Mouse (Mus musculus): ENCODE results near the gene Rasl10b. TPM values are rescaled to one million over a fixed set of nuclear protein-coding genes. Genes with fewer than 3 reads are reported as not detected.
A peak's percentile ranks its signal among the peaks of the same experiment; 100 is the strongest.

Rasl10b gene
- polyA plus RNA-seq (2016; fragmentation: Nextera tagmentation; extraction: Ambion mirVana): 6.3 and 6.9 TPM in 2 replicates

GRCm38 (mm10) chr11:83409087-83409754 is at the start of gene Rasl10b:
Gene Rasl10b, plus strand, starts transcription at chr11:83409137.
- Histone ChIP-seq H3K9ac (peak within 1 kb of the TSS; percentile 85), H3K4me2 (replicated peaks) (peak within 1 kb of the TSS; percentile 93), H3K9me3 (no peaks in the 10 kb centered on the region), H3K4me3 (peak within 1 kb of the TSS; percentile 73), H3K27ac (no peak within 1 kb of the TSS), H3K4me1 (peaks cover 6% of the 10 kb centered on the region; the same call in 1 of the 2 replicates), H3K36me3 (no peaks in the 10 kb centered on the region), H3K27me3 (peaks cover 9% of the 10 kb centered on the region; the same call in 1 of the 2 replicates)
- WGBS: 2% methylated on average over 23 of the region's 44 CpGs
- 0 out of 2 replicates have a peak, but pooled peaks have one; percentile 35 for ATAC-seq (ENCODE audit: insufficient number of reproducible peaks, insufficient read depth, low FRiP score, low TSS enrichment)

DNA sequence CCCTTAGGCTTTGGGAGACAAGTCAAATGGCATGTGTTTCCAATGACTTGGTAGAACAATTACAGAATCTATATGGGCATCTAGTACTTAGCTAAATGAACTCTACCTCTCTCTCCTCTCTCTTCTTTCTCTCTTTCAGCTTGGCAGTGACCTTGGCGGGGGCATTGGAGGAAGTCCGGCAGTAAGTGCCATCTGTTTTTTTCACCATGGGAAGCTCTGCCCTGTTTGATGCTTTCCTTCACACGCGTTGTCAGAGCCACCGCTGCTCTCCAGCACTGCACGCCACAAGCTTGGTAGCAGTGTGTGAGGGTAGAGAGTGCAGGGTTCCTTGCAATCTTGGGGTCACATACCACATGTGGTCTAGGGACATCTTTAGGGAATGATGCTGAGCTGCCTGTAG is 44.3 kb upstream of the Rasl10b start:
- H3K27ac ChIP-seq: no peak overlapping the region
- H3K4me1 ChIP-seq: no peaks in the 10 kb centered on the region
- peaks cover 41% of the 10 kb centered on the region for H3K36me3 ChIP-seq
- 93% methylated on average over 6 of the region's 6 CpGs for WGBS
- no peak overlapping the region for H3K4me3 ChIP-seq
- no peaks in the 10 kb centered on the region for H3K9me3 ChIP-seq
- ATAC-seq (ENCODE audit: insufficient number of reproducible peaks, insufficient read depth, low FRiP score, low TSS enrichment): no peak
- no peak overlapping the region for H3K9ac ChIP-seq
- no peaks in the 10 kb centered on the region for H3K27me3 ChIP-seq
- H3K4me2 ChIP-seq (replicated peaks): no peak overlapping the region

DNA sequence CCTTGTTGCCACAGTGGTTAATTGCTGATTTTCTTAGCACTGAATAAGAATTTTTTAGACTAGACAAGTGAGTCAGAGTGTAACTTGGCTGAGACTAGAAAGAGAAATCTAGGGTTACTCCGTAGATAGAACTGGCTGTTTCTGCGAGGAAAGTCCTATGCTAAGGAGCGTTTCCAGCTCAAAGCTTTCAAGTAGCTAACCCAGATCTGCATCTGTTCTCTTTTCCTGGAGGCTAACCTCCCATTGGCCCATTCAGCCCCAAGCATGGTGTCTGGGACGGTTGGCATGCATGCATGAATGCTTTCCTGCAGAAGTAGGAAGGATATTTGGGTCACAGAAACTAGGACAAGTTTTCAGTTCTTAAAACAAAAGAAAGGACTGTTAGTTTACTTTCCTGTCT is 37.7 kb upstream of the Rasl10b start:
- no peaks in the 10 kb centered on the region for H3K4me1 ChIP-seq
- no peak overlapping the region for H3K9ac ChIP-seq
- no peak overlapping the region for H3K4me2 ChIP-seq (replicated peaks)
- no peaks in the 10 kb centered on the region for H3K9me3 ChIP-seq
- H3K27me3 ChIP-seq: no peaks in the 10 kb centered on the region
- ATAC-seq (ENCODE audit: insufficient number of reproducible peaks, insufficient read depth, low FRiP score, low TSS enrichment): no peak
- no peak overlapping the region for H3K4me3 ChIP-seq
- 91% methylated on average over 4 of the region's 4 CpGs for WGBS
- peaks cover 53% of the 10 kb centered on the region for H3K36me3 ChIP-seq
- H3K27ac ChIP-seq: no peak overlapping the region

DNA sequence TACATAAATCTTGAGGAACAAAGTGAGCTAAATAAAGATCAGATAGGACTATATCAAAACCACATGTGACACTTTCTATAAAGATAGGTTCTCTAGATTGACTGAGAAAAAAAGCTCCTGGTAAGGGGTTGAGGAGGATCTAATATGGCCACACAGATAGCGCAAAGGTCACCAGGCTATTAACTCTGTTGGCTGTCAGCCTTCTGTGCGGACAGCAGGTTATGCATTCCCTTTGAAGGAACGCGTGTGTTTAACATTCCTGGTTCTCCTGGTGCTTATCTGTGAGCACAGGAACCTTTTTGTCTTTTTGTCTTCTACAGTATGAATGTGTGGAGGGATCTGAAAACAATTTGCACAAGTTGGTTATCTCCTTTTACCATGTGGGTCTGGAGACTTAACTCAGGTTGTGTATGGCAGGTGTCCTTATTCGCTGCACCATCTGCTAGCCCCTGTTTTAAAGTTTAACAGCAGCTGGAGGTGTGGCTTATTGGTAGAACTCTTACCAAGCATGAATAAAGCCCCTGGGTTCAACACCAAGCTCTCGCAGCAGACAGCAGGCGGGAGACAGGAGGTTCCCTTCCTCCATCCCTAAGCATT is 29.1 kb upstream of the Rasl10b start:
- WGBS: 85% methylated on average over 7 of the region's 7 CpGs
- H3K4me3 ChIP-seq: no peak overlapping the region
- no peaks in the 10 kb centered on the region for H3K27me3 ChIP-seq
- peaks cover 26% of the 10 kb centered on the region for H3K36me3 ChIP-seq
- H3K4me2 ChIP-seq (replicated peaks): no peak overlapping the region
- ATAC-seq (ENCODE audit: insufficient number of reproducible peaks, insufficient read depth, low FRiP score, low TSS enrichment): no peak
- no peaks in the 10 kb centered on the region for H3K4me1 ChIP-seq
- no peak overlapping the region for H3K9ac ChIP-seq
- no peak overlapping the region for H3K27ac ChIP-seq
- no peaks in the 10 kb centered on the region for H3K9me3 ChIP-seq

DNA sequence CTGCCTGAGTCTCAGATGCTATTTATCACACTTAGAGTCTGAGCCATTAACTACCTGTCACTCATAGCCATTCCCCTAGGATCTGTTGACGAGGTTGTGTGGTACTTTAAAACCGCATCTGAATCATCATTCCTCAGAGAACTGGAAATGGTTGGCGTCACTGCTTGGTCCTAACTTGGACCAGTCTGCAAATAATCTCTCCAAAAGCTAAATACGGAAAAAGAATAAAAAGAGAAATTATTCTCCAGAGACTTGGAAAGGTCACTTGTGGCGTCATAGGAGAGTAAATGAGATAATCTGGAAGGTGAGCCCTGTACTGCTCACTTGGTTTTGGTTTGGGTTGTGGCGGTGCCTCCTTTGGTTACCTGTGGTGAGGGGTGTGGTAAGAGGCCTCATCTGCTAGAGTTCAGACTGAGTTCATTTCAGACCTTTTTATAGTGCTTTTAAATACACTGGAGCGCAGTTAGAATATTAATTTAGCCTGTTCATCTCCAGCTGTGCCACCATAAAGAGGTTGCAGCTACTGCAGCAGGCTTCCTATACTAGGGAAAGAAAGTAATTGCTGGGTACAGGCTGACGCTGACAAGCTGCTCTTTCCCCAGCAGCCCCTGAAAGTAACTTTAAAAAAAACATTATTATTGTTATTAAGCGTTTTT is 25.9 kb upstream of the Rasl10b start:
- no peaks in the 10 kb centered on the region for H3K4me1 ChIP-seq
- no peaks in the 10 kb centered on the region for H3K9me3 ChIP-seq
- no peak overlapping the region for H3K27ac ChIP-seq
- 75% methylated on average over 9 of the region's 9 CpGs for WGBS
- H3K27me3 ChIP-seq: no peaks in the 10 kb centered on the region
- no peak overlapping the region for H3K9ac ChIP-seq
- H3K4me2 ChIP-seq (replicated peaks): no peak overlapping the region
- H3K4me3 ChIP-seq: no peak overlapping the region
- no peak for ATAC-seq (ENCODE audit: insufficient number of reproducible peaks, insufficient read depth, low FRiP score, low TSS enrichment)
- peaks cover 12% of the 10 kb centered on the region for H3K36me3 ChIP-seq

GRCm38 (mm10) chr11:83383532-83383887 is 25.4 kb upstream of the Rasl10b start:
- no peak overlapping the region for H3K4me2 ChIP-seq (replicated peaks)
- no peak for ATAC-seq (ENCODE audit: insufficient number of reproducible peaks, insufficient read depth, low FRiP score, low TSS enrichment)
- H3K9ac ChIP-seq: no peak overlapping the region
- no peak overlapping the region for H3K4me3 ChIP-seq
- WGBS: 79% methylated on average over 1 of the region's 1 CpGs
- H3K36me3 ChIP-seq: peaks cover 16% of the 10 kb centered on the region
- H3K27me3 ChIP-seq: no peaks in the 10 kb centered on the region
- no peak overlapping the region for H3K27ac ChIP-seq
- H3K4me1 ChIP-seq: no peaks in the 10 kb centered on the region
- no peaks in the 10 kb centered on the region for H3K9me3 ChIP-seq

DNA sequence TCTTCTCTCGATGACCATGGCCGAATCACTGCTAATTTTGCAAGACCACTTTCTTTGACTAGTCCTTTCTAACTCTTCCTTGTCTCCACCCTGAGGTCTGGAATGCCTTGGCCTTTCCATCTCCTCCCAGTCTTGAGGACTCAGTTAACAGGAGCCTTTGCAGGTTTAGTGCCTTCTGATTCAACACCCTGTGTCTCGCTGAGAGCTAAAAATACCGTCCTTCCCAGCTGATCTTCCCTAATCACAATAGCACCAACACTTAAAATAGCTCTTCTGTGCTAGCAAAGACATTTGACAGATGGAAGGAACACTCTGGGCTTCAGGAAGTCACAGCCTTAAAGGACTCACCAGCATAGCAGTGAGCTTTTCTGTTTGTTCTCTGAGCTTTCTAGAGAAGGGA is 15.9 kb upstream of the Rasl10b start:
- Histone ChIP-seq H3K9me3 (no peaks in the 10 kb centered on the region), H3K4me1 (no peaks in the 10 kb centered on the region), H3K4me3 (no peak overlapping the region), H3K27ac (no peak overlapping the region), H3K9ac (no peak overlapping the region), H3K27me3 (no peaks in the 10 kb centered on the region), H3K4me2 (replicated peaks) (no peak overlapping the region), H3K36me3 (peaks cover 39% of the 10 kb centered on the region)
- WGBS: 95% methylated on average over 4 of the region's 4 CpGs
- no peak for ATAC-seq (ENCODE audit: insufficient number of reproducible peaks, insufficient read depth, low FRiP score, low TSS enrichment)

- peaks cover 42% of the 10 kb centered on the region for H3K36me3 ChIP-seq
- 43% methylated on average over 6 of the region's 6 CpGs for WGBS
- no peak overlapping the region for H3K27ac ChIP-seq
- H3K4me3 ChIP-seq: no peak overlapping the region
- no peak overlapping the region for H3K9ac ChIP-seq
- H3K9me3 ChIP-seq: no peaks in the 10 kb centered on the region
- H3K27me3 ChIP-seq: no peaks in the 10 kb centered on the region
- no peak for ATAC-seq (ENCODE audit: insufficient number of reproducible peaks, insufficient read depth, low FRiP score, low TSS enrichment)
- H3K4me2 ChIP-seq (replicated peaks): no peak overlapping the region
- no peaks in the 10 kb centered on the region for H3K4me1 ChIP-seq
Observed at GRCm38 (mm10) chr11:83394802-83395439, 14.0 kb upstream of the Rasl10b start.

DNA sequence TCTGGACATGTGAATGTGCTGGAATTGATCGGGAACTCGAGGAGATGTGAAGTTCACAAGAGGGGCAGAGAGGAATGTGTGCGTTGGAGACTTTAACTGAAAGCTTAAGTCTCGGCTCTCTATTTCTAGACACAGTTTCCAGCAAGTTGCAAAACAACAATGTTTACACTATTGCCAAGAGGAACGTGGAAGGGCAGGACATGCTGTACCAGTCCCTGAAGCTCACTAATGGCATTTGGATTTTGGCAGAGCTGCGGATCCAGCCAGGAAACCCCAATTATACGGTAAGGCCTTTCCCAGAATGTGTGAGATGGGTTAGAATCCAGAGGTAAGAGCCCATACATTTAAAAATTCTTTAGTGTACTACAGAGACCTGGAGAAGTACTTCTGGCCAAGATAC is 11.3 kb upstream of the Rasl10b start:
- Histone ChIP-seq H3K27ac (no peak overlapping the region), H3K4me2 (replicated peaks) (no peak overlapping the region), H3K9me3 (no peaks in the 10 kb centered on the region), H3K36me3 (peaks cover 32% of the 10 kb centered on the region), H3K4me1 (no peaks in the 10 kb centered on the region), H3K27me3 (no peaks in the 10 kb centered on the region), H3K4me3 (no peak overlapping the region), H3K9ac (no peak overlapping the region)
- ATAC-seq (ENCODE audit: insufficient number of reproducible peaks, insufficient read depth, low FRiP score, low TSS enrichment): no peak
- WGBS: 91% methylated on average over 7 of the region's 7 CpGs

GRCm38 (mm10) chr11:83398724-83399123 is 10.2 kb upstream of the Rasl10b start:
- H3K36me3 ChIP-seq: peaks cover 35% of the 10 kb centered on the region
- H3K4me1 ChIP-seq: no peaks in the 10 kb centered on the region
- no peak overlapping the region for H3K9ac ChIP-seq
- H3K9me3 ChIP-seq: no peaks in the 10 kb centered on the region
- H3K27ac ChIP-seq: no peak overlapping the region
- H3K27me3 ChIP-seq: no peaks in the 10 kb centered on the region
- WGBS: 74% methylated on average over 5 of the region's 5 CpGs
- no peak for ATAC-seq (ENCODE audit: insufficient number of reproducible peaks, insufficient read depth, low FRiP score, low TSS enrichment)
- no peak overlapping the region for H3K4me2 ChIP-seq (replicated peaks)
- H3K4me3 ChIP-seq: no peak overlapping the region

DNA sequence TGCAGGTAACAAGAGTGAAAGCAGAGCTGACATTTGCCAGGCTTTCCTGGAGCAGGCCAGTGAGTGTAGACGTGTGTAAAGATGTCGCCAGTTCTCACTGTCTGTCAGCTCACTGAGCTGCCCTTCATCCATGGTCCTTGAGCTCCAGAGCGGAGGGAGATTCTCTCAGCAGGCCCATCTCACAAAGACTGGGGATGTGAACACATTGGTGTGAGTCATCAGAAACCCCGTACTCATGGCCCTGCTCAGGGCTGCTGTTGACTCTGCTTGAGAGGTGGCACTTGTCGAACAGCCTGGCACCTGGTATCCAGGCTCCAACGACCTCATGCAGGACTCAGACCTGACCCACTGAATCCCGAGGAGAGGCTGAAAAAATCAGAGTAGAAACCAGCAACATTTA is 5.2 kb upstream of the Rasl10b start:
- H3K27me3 ChIP-seq: no peaks in the 10 kb centered on the region
- H3K27ac ChIP-seq: no peak overlapping the region
- no peak overlapping the region for H3K9ac ChIP-seq
- 86% methylated on average over 7 of the region's 7 CpGs for WGBS
- no peak for ATAC-seq (ENCODE audit: insufficient number of reproducible peaks, insufficient read depth, low FRiP score, low TSS enrichment)
- H3K4me1 ChIP-seq: no peaks in the 10 kb centered on the region
- H3K4me2 ChIP-seq (replicated peaks): no peak overlapping the region
- no peaks in the 10 kb centered on the region for H3K9me3 ChIP-seq
- H3K36me3 ChIP-seq: peaks cover 26% of the 10 kb centered on the region
- no peak overlapping the region for H3K4me3 ChIP-seq

DNA sequence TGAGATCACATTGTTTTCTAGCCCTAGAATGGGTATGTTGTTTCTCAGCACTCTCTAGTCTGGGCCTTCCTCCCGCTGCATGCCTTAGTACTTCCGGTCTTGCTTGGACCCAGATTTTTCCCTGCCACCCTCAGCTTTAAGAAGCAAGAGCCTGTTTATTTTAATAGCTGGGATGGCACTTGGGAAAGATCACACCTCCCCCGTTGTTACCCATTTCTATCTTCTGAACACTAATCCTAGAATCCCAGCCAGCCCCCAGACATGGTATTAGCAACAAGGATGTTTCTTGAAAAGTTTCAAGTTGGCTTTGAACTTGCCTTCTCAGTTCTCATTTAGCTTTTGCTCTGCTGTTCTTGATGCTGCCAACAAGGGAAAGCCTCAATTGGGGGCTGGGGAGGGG is 2.5 kb upstream of the Rasl10b start:
- no peak for ATAC-seq (ENCODE audit: insufficient number of reproducible peaks, insufficient read depth, low FRiP score, low TSS enrichment)
- Histone ChIP-seq H3K4me1 (peaks cover 6% of the 10 kb centered on the region; the same call in 1 of the 2 replicates), H3K9ac (no peak overlapping the region), H3K36me3 (peaks cover 20% of the 10 kb centered on the region), H3K9me3 (no peaks in the 10 kb centered on the region), H3K27me3 (no peaks in the 10 kb centered on the region), H3K4me2 (replicated peaks) (no peak overlapping the region), H3K4me3 (no peak overlapping the region), H3K27ac (no peak overlapping the region)
- WGBS: 58% methylated on average over 3 of the region's 3 CpGs
